Mouse (Mus musculus): ENCODE measurements around the gene Frrs1l. TPM values are rescaled to one million over a fixed set of nuclear protein-coding genes. Genes with fewer than 3 reads are reported as not detected.

The Frrs1l gene
- polyA plus RNA-seq, 1 experiment from 2014 or later, result 3.4 TPM

Other genes starting within 250 kb of the Frrs1l start
- not detected in 2 replicates for gene Actl7b, start 248.9 kb downstream of the Frrs1l start, polyA plus RNA-seq (2015; fragmentation: Nextera tagmentation; extraction: Ambion mirVana)
- gene Actl7a, start 247.0 kb downstream of the Frrs1l start, polyA plus RNA-seq (2015; fragmentation: Nextera tagmentation; extraction: Ambion mirVana), result not detected in 2 replicates
- gene Elp1, start 188.1 kb downstream of the Frrs1l start, polyA plus RNA-seq (2015; fragmentation: Nextera tagmentation; extraction: Ambion mirVana), result 60.6 and 60.9 TPM in 2 replicates
- 19.7 and 23.0 TPM in 2 replicates for gene Fam206a, start 188.0 kb downstream of the Frrs1l start, polyA plus RNA-seq (2015; fragmentation: Nextera tagmentation; extraction: Ambion mirVana)
- gene Ctnnal1, start 125.2 kb downstream of the Frrs1l start, polyA plus RNA-seq (2015; fragmentation: Nextera tagmentation; extraction: Ambion mirVana), result 31.2 and 31.7 TPM in 2 replicates
- 10.0 and 11.6 TPM in 2 replicates for gene Tmem245, start 43.0 kb downstream of the Frrs1l start, polyA plus RNA-seq (2015; fragmentation: Nextera tagmentation; extraction: Ambion mirVana)
- gene Epb41l4b, start 153.0 kb upstream of the Frrs1l start, polyA plus RNA-seq (2015; fragmentation: Nextera tagmentation; extraction: Ambion mirVana), result 1.8 and 2.3 TPM in 2 replicates

Data from limb, embryonic 13.5 days (tissue).